Mouse (Mus musculus): ENCODE measurements around the gene Gna15. TPM values are rescaled to one million over a fixed set of nuclear protein-coding genes. Genes with fewer than 3 reads are reported as not detected.

The Gna15 gene
- polyA plus RNA-seq, 1 experiment, result not detected

GRCm38 (mm10) chr10:81565257-81566228 lies 41.5 kb upstream of the Gna15 start:
- TF ChIP-seq POLR2AphosphoS2 (IDR thresholded peaks at IDR 0.05; ENCODE audit: insufficient read length, low read depth), result no peak
- Histone ChIP-seq H3ac (ENCODE audit: control insufficient read depth, insufficient read length) (no peak overlapping the region), H3K27me3 (ENCODE audit: control insufficient read depth, insufficient read depth, insufficient read length) (no peaks in the 10 kb centered on the region), H3K36me3 (ENCODE audit: control insufficient read depth, insufficient read depth) (peaks cover 3% of the 10 kb centered on the region), H3K79me2 (ENCODE audit: control insufficient read depth, insufficient read depth) (peaks cover 13% of the 10 kb centered on the region), H3K4me2 (ENCODE audit: low read depth) (no peak overlapping the region), H3K4me3 (no peak overlapping the region)

- H3K4me3 ChIP-seq, result no peak overlapping the region
- peaks cover 3% of the 10 kb centered on the region for H3K36me3 ChIP-seq (ENCODE audit: control insufficient read depth, insufficient read depth)
- H3K4me2 ChIP-seq (ENCODE audit: low read depth), result no peak overlapping the region
- H3K79me2 ChIP-seq (ENCODE audit: control insufficient read depth, insufficient read depth), result peaks cover 20% of the 10 kb centered on the region
- no peak for TF ChIP-seq USF1 (IDR thresholded peaks at IDR 0.05; ENCODE audit: low read depth)
- no peak for TF ChIP-seq E2F4 (IDR thresholded peaks at IDR 0.05; ENCODE audit: insufficient read depth)
- no peak for TF ChIP-seq POLR2A (IDR thresholded peaks at IDR 0.05; ENCODE audit: insufficient read length, low read depth)
- TF ChIP-seq SRF (IDR thresholded peaks at IDR 0.05; ENCODE audit: control insufficient read depth, insufficient read length, low read depth), result no peak
- no peak for TF ChIP-seq CEBPB (IDR thresholded peaks at IDR 0.05; ENCODE audit: insufficient read depth, poor library complexity, severe bottlenecking)
- no peak for TF ChIP-seq TCF3 (IDR thresholded peaks at IDR 0.05; ENCODE audit: insufficient read length, low read depth)
- no peak for TF ChIP-seq REST (IDR thresholded peaks at IDR 0.05; ENCODE audit: insufficient read depth, insufficient read length)
- no peak for TF ChIP-seq MAX (IDR thresholded peaks at IDR 0.05; ENCODE audit: low read depth)
- no peak for TF ChIP-seq POLR2AphosphoS2 (IDR thresholded peaks at IDR 0.05; ENCODE audit: insufficient read length, low read depth)
- no peak for TF ChIP-seq MYOD1 (IDR thresholded peaks at IDR 0.05; ENCODE audit: control insufficient read depth in 1 of 3, insufficient read length in 2 of 3, low read depth in 2 of 3)
- TF ChIP-seq TCF12 (IDR thresholded peaks at IDR 0.05; ENCODE audit: insufficient read depth, poor library complexity, severe bottlenecking), result no peak
- no peaks in the 10 kb centered on the region for H3K27me3 ChIP-seq (ENCODE audit: control insufficient read depth, insufficient read depth, insufficient read length)
- H3ac ChIP-seq (ENCODE audit: control insufficient read depth, insufficient read length), result no peak overlapping the region
Measured at GRCm38 (mm10) chr10:81564734-81565133, 40.7 kb upstream of the Gna15 start.

- Histone ChIP-seq H3K4me3 (no peak overlapping the region), H3K36me3 (ENCODE audit: control insufficient read depth, insufficient read depth) (peaks cover 3% of the 10 kb centered on the region), H3K4me2 (ENCODE audit: low read depth) (peak overlapping the region; percentile 32), H3K27me3 (ENCODE audit: control insufficient read depth, insufficient read depth, insufficient read length) (no peaks in the 10 kb centered on the region), H3K79me2 (ENCODE audit: control insufficient read depth, insufficient read depth) (peaks cover 25% of the 10 kb centered on the region), H3ac (ENCODE audit: control insufficient read depth, insufficient read length) (no peak overlapping the region)
- TF ChIP-seq E2F4 (IDR thresholded peaks at IDR 0.05; ENCODE audit: insufficient read depth) (no peak), TCF12 (IDR thresholded peaks at IDR 0.05; ENCODE audit: insufficient read depth, poor library complexity, severe bottlenecking) (no peak), POLR2AphosphoS2 (IDR thresholded peaks at IDR 0.05; ENCODE audit: insufficient read length, low read depth) (no peak), MAX (IDR thresholded peaks at IDR 0.05; ENCODE audit: low read depth) (no peak), MYOG (IDR thresholded peaks at IDR 0.05; ENCODE audit: control insufficient read depth in 1 of 3, insufficient read depth in 1 of 3, insufficient read length in 2 of 3, low read depth in 2 of 3) (peak; percentile 54 to 97 (median 84)), REST (IDR thresholded peaks at IDR 0.05; ENCODE audit: insufficient read depth, insufficient read length) (no peak), TCF3 (IDR thresholded peaks at IDR 0.05; ENCODE audit: insufficient read length, low read depth) (peak; percentile 90), SRF (IDR thresholded peaks at IDR 0.05; ENCODE audit: control insufficient read depth, insufficient read length, low read depth) (no peak), POLR2A (IDR thresholded peaks at IDR 0.05; ENCODE audit: insufficient read length, low read depth) (no peak), USF1 (IDR thresholded peaks at IDR 0.05; ENCODE audit: low read depth) (no peak), MYOD1 (IDR thresholded peaks at IDR 0.05; ENCODE audit: control insufficient read depth in 1 of 3, insufficient read length in 2 of 3, low read depth in 2 of 3) (peak in 2 of 3 experiments; percentile 47 to 97), CEBPB (IDR thresholded peaks at IDR 0.05; ENCODE audit: insufficient read depth, poor library complexity, severe bottlenecking) (no peak)
Measured at GRCm38 (mm10) chr10:81564216-81564615, 40.2 kb upstream of the Gna15 start.

- Histone ChIP-seq H3K27me3 (ENCODE audit: control insufficient read depth, insufficient read depth, insufficient read length) (no peaks in the 10 kb centered on the region), H3K4me2 (ENCODE audit: low read depth) (peak overlapping the region; percentile 32), H3K79me2 (ENCODE audit: control insufficient read depth, insufficient read depth) (peaks cover 25% of the 10 kb centered on the region), H3K36me3 (ENCODE audit: control insufficient read depth, insufficient read depth) (peaks cover 3% of the 10 kb centered on the region), H3K4me3 (no peak overlapping the region), H3ac (ENCODE audit: control insufficient read depth, insufficient read length) (no peak overlapping the region)
- no peak for TF ChIP-seq TCF12 (IDR thresholded peaks at IDR 0.05; ENCODE audit: insufficient read depth, poor library complexity, severe bottlenecking)
- no peak for TF ChIP-seq E2F4 (IDR thresholded peaks at IDR 0.05; ENCODE audit: insufficient read depth)
- no peak for TF ChIP-seq CEBPB (IDR thresholded peaks at IDR 0.05; ENCODE audit: insufficient read depth, poor library complexity, severe bottlenecking)
- TF ChIP-seq SRF (IDR thresholded peaks at IDR 0.05; ENCODE audit: control insufficient read depth, insufficient read length, low read depth), result no peak
- no peak for TF ChIP-seq MAX (IDR thresholded peaks at IDR 0.05; ENCODE audit: low read depth)
- TF ChIP-seq POLR2A (IDR thresholded peaks at IDR 0.05; ENCODE audit: insufficient read length, low read depth), result no peak
- TF ChIP-seq POLR2AphosphoS2 (IDR thresholded peaks at IDR 0.05; ENCODE audit: insufficient read length, low read depth), result no peak
- no peak for TF ChIP-seq REST (IDR thresholded peaks at IDR 0.05; ENCODE audit: insufficient read depth, insufficient read length)
- TF ChIP-seq USF1 (IDR thresholded peaks at IDR 0.05; ENCODE audit: low read depth), result no peak
- TF ChIP-seq MYOD1 (IDR thresholded peaks at IDR 0.05; ENCODE audit: control insufficient read depth in 1 of 3, insufficient read length in 2 of 3, low read depth in 2 of 3), result no peak
- TF ChIP-seq MYOG (IDR thresholded peaks at IDR 0.05; ENCODE audit: control insufficient read depth in 1 of 3, insufficient read depth in 1 of 3, insufficient read length in 2 of 3, low read depth in 2 of 3), result no peak
- no peak for TF ChIP-seq TCF3 (IDR thresholded peaks at IDR 0.05; ENCODE audit: insufficient read length, low read depth)
Measured at GRCm38 (mm10) chr10:81563481-81563880, 39.5 kb upstream of the Gna15 start.

All from myocyte (in vitro differentiated cells).